Mouse (Mus musculus): ENCODE results near the gene Slc7a6.

DNA sequence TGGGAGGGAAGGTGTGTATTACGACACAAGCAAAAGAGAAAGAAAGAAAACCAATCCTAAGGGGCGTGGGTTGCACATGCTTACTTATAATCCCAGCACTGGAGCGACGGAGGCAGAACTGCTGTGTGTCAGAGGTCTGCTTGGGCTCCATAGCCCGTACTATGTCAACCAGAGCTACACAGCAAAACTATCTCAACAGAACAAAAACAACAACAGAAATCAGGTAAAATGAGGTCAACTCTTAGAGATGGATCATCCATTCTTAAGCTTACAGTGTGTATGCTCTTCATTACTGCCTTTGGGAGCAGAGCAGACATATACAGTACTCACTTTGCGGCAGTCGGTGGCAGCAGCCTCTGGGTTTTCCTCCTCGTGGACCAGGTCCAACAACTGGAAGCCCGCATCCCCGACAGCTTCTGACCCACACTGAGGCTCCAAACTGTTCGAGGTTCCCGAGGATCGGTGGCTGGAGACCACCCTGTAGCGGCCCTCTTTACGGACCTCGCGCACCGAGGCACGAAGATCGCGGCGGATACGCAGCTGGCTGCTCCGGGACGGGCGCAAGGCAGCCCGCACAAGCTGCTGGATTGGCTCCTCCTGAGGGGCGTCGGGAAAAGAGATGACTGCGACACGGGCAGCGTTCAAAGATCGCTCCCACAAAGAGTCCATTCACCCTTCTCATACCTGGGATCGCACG is 41.5 kb downstream of the Slc7a6 start:
- TF ChIP-seq CTCF (IDR thresholded peaks at IDR 0.05; ENCODE audit: low read depth): no peak
- no peak for TF ChIP-seq EP300 (IDR thresholded peaks at IDR 0.05; ENCODE audit: low read depth)

All from liver, embryonic 14.5 days (tissue).